Mouse (Mus musculus): ENCODE measurements around the gene Vash1.

Gene Vash1

GRCm38 (mm10) chr12:86685275-86685674 lies 6.8 kb downstream of the Vash1 start:
- DNase-seq, result no peak

- no peak for DNase-seq
Observed at GRCm38 (mm10) chr12:86686551-86687330, 8.2 kb downstream of the Vash1 start.

- no peak for DNase-seq
Observed at GRCm38 (mm10) chr12:86687445-86687955, 9.0 kb downstream of the Vash1 start.

- no peak for DNase-seq
Observed at GRCm38 (mm10) chr12:86687971-86688573, 9.6 kb downstream of the Vash1 start.

- no peak for DNase-seq
Observed at GRCm38 (mm10) chr12:86688917-86689316, 10.4 kb downstream of the Vash1 start.

- DNase-seq, result no peak
Observed at GRCm38 (mm10) chr12:86690700-86691485, 12.4 kb downstream of the Vash1 start.

GRCm38 (mm10) chr12:86692471-86693356 lies 14.2 kb downstream of the Vash1 start:
- no peak for DNase-seq

GRCm38 (mm10) chr12:86693389-86693788 lies 14.9 kb downstream of the Vash1 start:
- DNase-seq, result no peak

- no peak for DNase-seq
Observed at GRCm38 (mm10) chr12:86694441-86694840, 15.9 kb downstream of the Vash1 start.

GRCm38 (mm10) chr12:86697996-86698395 lies 19.5 kb downstream of the Vash1 start:
- DNase-seq, result no peak

- DNase-seq, result no peak
Observed at GRCm38 (mm10) chr12:86698537-86698936, 20.0 kb downstream of the Vash1 start.

GRCm38 (mm10) chr12:86699965-86700926 lies 21.7 kb downstream of the Vash1 start:
- no peak for DNase-seq

GRCm38 (mm10) chr12:86700927-86701310 lies 22.4 kb downstream of the Vash1 start:
- DNase-seq, result no peak

GRCm38 (mm10) chr12:86701491-86701890 lies 23.0 kb downstream of the Vash1 start:
- DNase-seq, result no peak

- DNase-seq, result no peak
Observed at GRCm38 (mm10) chr12:86702690-86703089, 24.2 kb downstream of the Vash1 start.

GRCm38 (mm10) chr12:86705843-86706242 lies 27.3 kb downstream of the Vash1 start:
- no peak for DNase-seq

- no peak for DNase-seq
Observed at GRCm38 (mm10) chr12:86714026-86714425, 35.5 kb downstream of the Vash1 start.

- DNase-seq, result peak; percentile 83
Observed at GRCm38 (mm10) chr12:86715401-86715800, 36.9 kb downstream of the Vash1 start.

- no peak for DNase-seq
Observed at GRCm38 (mm10) chr12:86716962-86717361, 38.5 kb downstream of the Vash1 start.

GRCm38 (mm10) chr12:86719961-86720639 lies 41.6 kb downstream of the Vash1 start:
- DNase-seq, result no peak

GRCm38 (mm10) chr12:86721453-86721852 lies 43.0 kb downstream of the Vash1 start:
- DNase-seq, result no peak

All from thymus, postnatal 4 days (tissue).